Mouse (Mus musculus) liver, embryonic 14.5 days (tissue): ENCODE measurements around the gene Rora. TPM values are rescaled to one million over a fixed set of nuclear protein-coding genes. Genes with fewer than 3 reads are reported as not detected.

ENCODE experiments used
- ATAC-seq: fragments of 200-750 bp; cut with Nextera tagmentation; 2 replicates; pipeline ENCODE4 v1.8.0; 2017; ENCODE audit warnings: moderate number of reproducible peaks, mild to moderate bottlenecking, moderate library complexity; ENCODE audit not compliant: insufficient read depth
- DNase-seq, 3 experiments: peaks; one replicate each; pipeline ENCODE4 v3.0.0-alpha.2; 2012 to 2013; ENCODE audit warnings: low read depth in 3 of 3, low spot score in 3 of 3
- H3K27ac ChIP-seq: fragments of 300-500 bp; sonication (generic); 2 replicates; pipeline ENCODE4 v1.5.1; 2014; ENCODE audit warnings: moderate library complexity, mild to moderate bottlenecking, control low read depth, inconsistent platforms
- H3K27me3 ChIP-seq: fragments of 300-500 bp; sonication (generic); 2 replicates; pipeline ENCODE4 v1.6.1; 2014; ENCODE audit warnings: mild to moderate bottlenecking, low read length, moderate library complexity; ENCODE audit not compliant: control insufficient read depth, insufficient read depth
- H3K36me3 ChIP-seq: fragments of 300-500 bp; sonication (generic); replicated peaks from 2 replicates; pipeline ENCODE4 v1.6.1; 2014; ENCODE audit warnings: low read depth; ENCODE audit not compliant: control insufficient read depth, insufficient read depth
- H3K4me1 ChIP-seq, 2 experiments: fragments of 200-500 bp in 1 of 2; fragments of 300-500 bp in 1 of 2; sonication (generic) in 1 of 2; replicated peaks; 2 replicates each; pipeline ENCODE4 v1.6.1; 2012 to 2014; ENCODE audit warnings: antibody characterized with exemption in 1 of 2, inconsistent platforms in 1 of 2, low read length in 1 of 2; ENCODE audit not compliant: control insufficient read depth in 2 of 2, insufficient read depth in 2 of 2
- H3K4me2 ChIP-seq: fragments of 300-500 bp; sonication (generic); 2 replicates; pipeline ENCODE4 v1.6.1; 2014; ENCODE audit warnings: low read depth, mild to moderate bottlenecking, control low read depth, moderate library complexity
- H3K4me3 ChIP-seq, 2 experiments: fragments of 200-500 bp in 1 of 2; fragments of 300-500 bp in 1 of 2; sonication (generic) in 1 of 2; 2 replicates each; pipeline ENCODE4 v1.5.1; 2012 to 2014; ENCODE audit warnings: low read depth in 2 of 2, low read length in 2 of 2, mild to moderate bottlenecking in 2 of 2, control low read depth in 1 of 2, inconsistent platforms in 1 of 2, moderate library complexity in 1 of 2; ENCODE audit not compliant: insufficient read depth in 1 of 2
- H3K9ac ChIP-seq: fragments of 300-500 bp; sonication (generic); replicated peaks from 2 replicates; pipeline ENCODE4 v1.6.1; 2014; ENCODE audit warnings: mild to moderate bottlenecking, control low read depth, moderate library complexity
- H3K9me3 ChIP-seq: fragments of 300-500 bp; sonication (generic); 2 replicates; pipeline ENCODE4 v1.6.1; 2016; ENCODE audit warnings: low read length, mixed read lengths; ENCODE audit not compliant: control insufficient read depth
- CTCF ChIP-seq: IDR thresholded peaks from 2 replicates; pipeline ENCODE4 v1.5.1; 2016; ENCODE audit warnings: antibody characterized with exemption, low read depth, control low read depth
- EP300 ChIP-seq: IDR thresholded peaks from 2 replicates; pipeline ENCODE4 v1.6.1; 2016; ENCODE audit warnings: antibody characterized with exemption, low read depth
- WGBS: fragments of 180-500 bp; shearing (Covaris S2); extraction: QIAGEN DNeasy Blood & Tissue Kit; methylation state at CpG from one replicate; pipeline ENCODE4 v1.1.7; 2014; ENCODE audit not compliant: insufficient replicate concordance; 5-methylcytosine and 5-hydroxymethylcytosine counted together
- polyA plus RNA-seq, 2 experiments: library from polyadenylated mRNA; depleted of rRNA in 1 of 2; stranded (reverse) in 1 of 2; unstranded in 1 of 2; fragments of >200 nt; fragmentation: Nextera tagmentation in 1 of 2; extraction: Ambion mirVana in 1 of 2; gene quantifications; 2 replicates each; pipeline versions ENCODE4 v1.2.1 to v1.2.3; 2012 to 2014

The Rora gene
- polyA plus RNA-seq, 2 experiments, result 0.85 to 2.9 TPM

DNA sequence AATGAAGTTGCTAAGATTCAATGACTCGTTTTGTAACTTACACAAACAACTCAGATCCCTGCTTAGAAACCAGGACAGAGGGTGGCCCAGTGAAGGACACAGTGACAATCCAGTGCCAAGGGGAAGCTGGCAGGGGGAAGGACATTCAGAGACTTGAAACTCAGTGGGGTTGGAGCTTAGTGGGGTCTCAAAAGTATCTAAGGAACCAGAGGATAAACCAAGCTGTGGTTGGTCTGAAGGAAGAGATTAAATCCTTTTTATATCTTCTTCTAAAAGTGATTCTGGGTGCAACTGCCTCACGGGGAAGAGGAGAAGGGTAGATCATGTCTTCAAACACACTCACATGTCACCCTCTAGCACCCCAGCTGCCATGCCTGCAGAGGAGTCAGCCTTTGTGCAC is 340.3 kb downstream of the Rora start:
- ATAC-seq, result no peak
- TF ChIP-seq CTCF (no peak), EP300 (no peak)
- 29% methylated on average over 2 of the region's 2 CpGs for WGBS

DNA sequence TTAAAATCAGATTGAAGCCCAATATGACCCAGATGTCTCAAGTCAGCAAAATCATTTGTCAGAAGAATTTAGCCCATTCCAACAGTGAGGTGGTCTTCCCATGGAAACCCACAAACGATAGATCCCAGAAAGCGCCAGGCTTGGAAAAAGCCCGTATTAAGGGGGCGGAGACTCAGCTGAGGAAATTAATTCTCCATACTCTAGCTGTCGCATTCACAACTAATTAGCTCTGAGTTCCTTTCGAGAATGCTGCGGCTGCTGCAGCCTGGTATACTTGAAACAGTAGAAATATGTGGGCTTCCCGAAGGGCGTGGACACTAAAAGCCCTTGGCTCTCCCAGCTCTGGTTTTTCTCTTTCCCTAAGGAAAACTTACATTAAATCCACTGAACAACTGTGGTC is 345.4 kb downstream of the Rora start:
- Histone ChIP-seq H3K9me3 (no peaks in the 10 kb centered on the region), H3K4me3 (no peak overlapping the region), H3K27ac (no peak overlapping the region), H3K4me2 (no peak overlapping the region), H3K4me1 (no peaks in the 10 kb centered on the region), H3K27me3 (no peaks in the 10 kb centered on the region), H3K36me3 (no peaks in the 10 kb centered on the region), H3K9ac (no peak overlapping the region)
- 77% methylated on average over 9 of the region's 9 CpGs for WGBS
- ATAC-seq (no peak), DNase-seq (no peak)
- no peak for TF ChIP-seq CTCF
- TF ChIP-seq EP300, result no peak

More for the DNA sequence above, 340.3 kb downstream of the Rora start:
- no peaks in the 10 kb centered on the region for H3K4me1 ChIP-seq
- H3K9ac ChIP-seq, result no peak overlapping the region
- H3K4me3 ChIP-seq, result no peak overlapping the region
- no peaks in the 10 kb centered on the region for H3K9me3 ChIP-seq
- no peaks in the 10 kb centered on the region for H3K27me3 ChIP-seq
- DNase-seq, result no peak
- H3K36me3 ChIP-seq, result no peaks in the 10 kb centered on the region
- H3K27ac ChIP-seq, result no peak overlapping the region
- H3K4me2 ChIP-seq, result no peak overlapping the region

DNA sequence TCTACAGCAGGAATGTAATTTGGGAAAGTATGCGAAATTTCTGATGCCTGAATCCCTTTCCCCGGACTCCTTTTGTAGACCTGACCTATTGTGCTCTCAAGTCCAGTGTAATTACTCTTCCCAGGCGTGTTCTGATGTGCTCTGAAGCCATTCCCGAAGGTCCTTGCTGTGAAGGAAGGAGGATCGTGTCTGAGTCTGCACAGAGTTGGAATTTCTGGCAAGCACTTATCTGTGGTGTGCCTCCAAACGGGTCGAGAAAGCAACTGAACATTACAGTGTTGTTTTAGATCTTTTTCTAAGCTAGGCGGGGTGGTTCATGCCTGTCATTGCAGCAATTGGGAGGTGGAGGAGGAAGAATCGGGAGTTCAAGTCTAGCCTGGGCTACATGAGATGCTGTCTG is 350.9 kb downstream of the Rora start:
- no peak for TF ChIP-seq CTCF
- TF ChIP-seq EP300, result no peak
- Histone ChIP-seq H3K4me2 (no peak overlapping the region), H3K4me1 (no peaks in the 10 kb centered on the region), H3K27ac (no peak overlapping the region), H3K9me3 (no peaks in the 10 kb centered on the region), H3K4me3 (no peak overlapping the region), H3K27me3 (no peaks in the 10 kb centered on the region), H3K36me3 (no peaks in the 10 kb centered on the region), H3K9ac (no peak overlapping the region)
- DNase-seq (no peak), ATAC-seq (no peak)
- WGBS, result 56% methylated on average over 9 of the region's 9 CpGs

DNA sequence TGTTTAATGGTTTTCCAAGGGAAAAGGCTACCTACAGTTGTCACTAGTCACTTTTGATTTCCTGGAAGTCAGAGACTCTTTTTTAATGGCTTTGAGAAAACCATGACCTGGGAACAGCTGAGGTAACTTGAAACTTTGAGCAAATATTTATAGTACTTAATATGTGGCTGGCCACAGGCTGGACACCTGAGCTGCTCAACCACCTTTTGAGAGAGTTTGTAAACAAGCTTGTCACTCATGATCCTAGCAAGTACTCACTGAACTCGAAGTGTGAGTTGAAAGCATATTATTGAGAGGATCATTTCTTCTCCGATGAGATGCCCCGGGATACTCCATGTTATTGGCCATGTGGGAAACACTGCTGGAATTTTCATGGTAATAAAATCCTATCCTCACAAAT is 353.1 kb downstream of the Rora start:
- H3K36me3 ChIP-seq, result no peaks in the 10 kb centered on the region
- DNase-seq (no peak), ATAC-seq (no peak)
- H3K4me2 ChIP-seq, result no peak overlapping the region
- H3K9me3 ChIP-seq, result no peaks in the 10 kb centered on the region
- TF ChIP-seq EP300 (no peak), CTCF (no peak)
- no peak overlapping the region for H3K9ac ChIP-seq
- H3K4me3 ChIP-seq, result no peak overlapping the region
- 58% methylated on average over 3 of the region's 3 CpGs for WGBS
- no peak overlapping the region for H3K27ac ChIP-seq
- H3K27me3 ChIP-seq, result no peaks in the 10 kb centered on the region
- no peaks in the 10 kb centered on the region for H3K4me1 ChIP-seq

DNA sequence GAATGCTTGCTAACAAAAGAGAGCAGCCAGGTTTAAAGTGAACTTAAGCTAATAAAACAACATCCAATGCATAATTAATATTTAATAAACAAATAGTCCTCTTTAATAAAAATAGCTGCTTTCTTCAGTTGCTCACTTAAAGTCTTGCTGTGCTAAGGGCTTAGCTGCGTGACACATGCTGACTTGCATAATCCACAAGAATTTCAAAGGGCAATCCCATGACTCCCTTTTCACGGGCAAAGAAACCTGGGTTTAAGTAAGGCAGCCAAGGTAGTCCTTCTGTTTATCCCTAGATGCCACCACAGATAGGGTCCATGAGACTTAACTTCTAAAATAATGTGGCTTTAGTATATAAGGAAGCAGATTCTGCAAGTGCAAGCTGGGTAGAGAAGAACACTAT is 355.1 kb downstream of the Rora start:
- no peaks in the 10 kb centered on the region for H3K9me3 ChIP-seq

DNA sequence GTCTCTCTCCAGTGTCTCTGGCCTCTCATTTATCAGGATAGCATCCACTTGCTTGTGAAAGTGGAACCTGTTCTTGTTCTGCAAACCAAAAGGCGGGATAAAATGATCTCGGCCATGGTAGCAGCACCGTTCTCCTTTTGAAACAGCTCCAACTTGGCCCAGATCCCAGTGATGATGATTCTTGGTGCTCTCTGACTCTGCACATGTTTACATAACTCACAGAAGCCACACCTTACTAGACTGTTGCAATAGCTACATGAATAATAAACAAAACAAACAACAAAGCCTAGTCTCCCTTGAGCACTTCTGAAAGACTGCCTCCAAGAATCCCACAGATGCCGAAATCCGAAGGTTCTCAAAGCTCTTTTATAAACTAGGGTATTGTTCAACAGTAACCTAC is 357.3 kb downstream of the Rora start:
- ATAC-seq, result no peak
- 68% methylated on average over 5 of the region's 5 CpGs for WGBS

More for the DNA sequence above, 355.1 kb downstream of the Rora start:
- Histone ChIP-seq H3K27ac (no peak overlapping the region), H3K9ac (no peak overlapping the region), H3K27me3 (no peaks in the 10 kb centered on the region), H3K36me3 (no peaks in the 10 kb centered on the region), H3K4me2 (no peak overlapping the region), H3K4me1 (no peaks in the 10 kb centered on the region), H3K4me3 (no peak overlapping the region)
- TF ChIP-seq EP300 (no peak), CTCF (no peak)
- DNase-seq, result no peak
- no peak for ATAC-seq
- WGBS, result 55% methylated on average over 2 of the region's 2 CpGs

More for the DNA sequence above, 357.3 kb downstream of the Rora start:
- Histone ChIP-seq H3K27me3 (no peaks in the 10 kb centered on the region), H3K9me3 (no peaks in the 10 kb centered on the region), H3K9ac (no peak overlapping the region), H3K27ac (no peak overlapping the region), H3K4me3 (no peak overlapping the region), H3K4me1 (no peaks in the 10 kb centered on the region), H3K4me2 (no peak overlapping the region), H3K36me3 (no peaks in the 10 kb centered on the region)
- peak in 1 of 3 experiments; percentile 3 for DNase-seq
- no peak for TF ChIP-seq EP300
- TF ChIP-seq CTCF, result no peak
